Comparison of ENCODE assay signal across 10 mouse cellular contexts in the genomic region with DNA sequence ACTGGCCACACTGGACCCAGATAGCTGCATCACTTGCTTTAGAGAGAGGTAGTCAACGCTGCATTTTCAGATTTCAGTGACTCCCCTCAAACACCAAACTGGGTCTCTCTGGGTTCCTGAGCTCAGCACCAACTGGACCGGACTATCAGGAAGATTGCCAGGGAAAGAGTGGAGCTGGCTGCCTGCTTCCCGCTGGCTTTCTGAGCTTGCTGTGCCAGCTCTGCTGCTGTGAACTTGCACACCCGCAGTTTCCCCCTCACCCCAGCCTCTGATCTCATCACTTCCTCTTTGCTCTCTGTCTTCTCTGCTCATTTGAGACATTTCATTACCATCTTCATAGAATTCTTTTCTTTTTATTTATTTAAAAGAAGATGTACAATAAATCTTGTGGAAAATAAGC. TPM values are rescaled to one million over a fixed set of nuclear protein-coding genes. Genes with fewer than 3 reads are reported as not detected.
DNase-seq lines count a peak whose midpoint lies in the region; ATAC-seq lines count a peak whose summit lies in the region.
"Had no signal": no experiment of that assay in that cellular context is flagged by ENCODE, and none has a peak within 500 bp of the region (broad histone marks: within the 10 kb centered on the region; RNA-seq: fewer than 3 reads in every experiment).

No protein-coding gene starts in this region.

- ATAC-seq in granulocyte monocyte progenitor cell, adult 5-6 weeks (replicated peaks; ENCODE audit: poor library complexity, severe bottlenecking), result peak; percentile 92
- ATAC-seq: hindbrain, postnatal 0 days had no signal

- DNase-seq in lung, postnatal 36 days, result peak; percentile 27
- no peak for DNase-seq in lung, postnatal 25 days (ENCODE audit: low spot score)
- DNase-seq in T-cell, adult 2 months (ENCODE audit: low spot score), result peak; percentile 60
- peak; percentile 19 to 54 for DNase-seq in thymus, postnatal 10 days (ENCODE audit: low spot score in 2 of 2)
- no peak for DNase-seq in frontal cortex, postnatal 10 days (ENCODE audit: low spot score in 2 of 2)
- DNase-seq in adrenal gland, adult 8-10 months, result no peak
- no peak for DNase-seq in MN1 (ENCODE audit: low spot score)

RNA-seq across cellular contexts. Expression of a gene that starts 44.2 kb away (rescaled TPM):
- 51.9 and 55.0 TPM in 2 replicates for total RNA-seq in granulocyte monocyte progenitor cell, adult 5-6 weeks (2014; fragmentation: Nextera tagmentation)
- total RNA-seq in granulocyte monocyte progenitor cell, adult 5-6 weeks (2017), result 59.9 and 61.4 TPM in 2 replicates
- total RNA-seq in adrenal gland, adult 8-10 months (2022), result 10 to 100 TPM; 53.4 to 79.9 (median 67.1) TPM

RNA-seq across cellular contexts. Expression of a gene that starts 51.1 kb away (rescaled TPM):
- not detected in 2 replicates for total RNA-seq in granulocyte monocyte progenitor cell, adult 5-6 weeks (2014; fragmentation: Nextera tagmentation)
- total RNA-seq in granulocyte monocyte progenitor cell, adult 5-6 weeks (2017), result not detected in 2 replicates
- total RNA-seq in adrenal gland, adult 8-10 months (2022), result not detected
- total RNA-seq: hindbrain, postnatal 0 days; layer of hippocampus, adult 2 months had no signal

Comparison
In these comparisons a context has a peak if more than half of its experiments do, and no peak if none do; other contexts are left out.
1. DNase-seq: peak in lung, postnatal 36 days (single experiment), T-cell, adult 2 months (single experiment) and thymus, postnatal 10 days (2 of 2); none in lung, postnatal 25 days (single experiment), frontal cortex, postnatal 10 days (0 of 2), adrenal gland, adult 8-10 months (single experiment) and MN1 (single experiment).